Mouse (Mus musculus): ENCODE data around the gene Fzr1. TPM values are rescaled to one million over a fixed set of nuclear protein-coding genes. Genes with fewer than 3 reads are reported as not detected.

The Fzr1 gene
- polyA plus RNA-seq, 1 experiment: 47.8 TPM

DNA sequence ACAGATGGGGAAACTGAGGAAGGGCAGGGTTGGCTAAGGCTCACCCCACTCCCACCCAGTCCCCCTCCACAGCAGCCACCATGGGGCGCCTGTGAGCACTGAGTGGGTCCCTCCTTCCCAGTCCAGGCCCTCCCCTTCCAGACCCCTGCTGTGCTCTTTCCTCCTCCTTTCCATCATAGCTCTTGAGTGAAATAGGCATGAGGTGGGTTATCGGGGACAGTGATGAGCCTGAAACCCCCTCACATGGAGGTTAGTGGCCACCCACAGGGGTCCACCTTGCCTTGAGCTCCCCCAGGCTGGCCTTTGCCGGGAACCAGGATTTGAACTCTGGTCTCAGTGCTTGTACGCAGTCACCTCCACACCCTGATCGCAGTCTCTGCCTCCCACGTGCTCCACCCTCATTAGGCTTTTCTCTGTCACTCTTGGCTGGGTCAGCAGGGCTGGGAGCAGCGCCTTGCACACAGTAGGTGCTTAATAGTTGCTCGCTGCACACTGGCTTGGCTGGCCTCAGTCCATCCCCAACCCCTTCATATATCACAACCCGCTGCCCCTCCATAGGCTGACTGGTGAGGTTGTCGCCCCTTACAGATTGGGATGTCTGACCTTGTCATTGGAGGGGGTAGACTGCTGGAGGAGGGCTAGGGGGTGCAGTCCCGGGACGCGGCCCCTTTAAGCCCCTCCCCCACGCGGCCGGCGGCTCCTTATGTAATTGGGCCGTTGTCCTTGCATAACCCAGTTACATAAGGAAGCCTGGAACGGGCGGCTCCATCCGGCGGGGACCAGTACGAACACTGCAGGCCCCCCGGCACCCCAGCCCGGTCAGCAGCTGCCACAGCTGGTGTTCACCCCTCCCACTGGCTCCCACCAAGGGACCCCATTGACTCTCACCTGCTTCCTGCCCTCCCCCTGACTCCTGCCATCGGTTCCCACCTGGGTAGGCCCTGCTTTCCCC lies 35.3 kb upstream of the Fzr1 start:
- Histone ChIP-seq H3K4me1 (ENCODE audit: control insufficient read depth, insufficient read depth, low read length) (peaks cover 39% of the 10 kb centered on the region), H3K27me3 (ENCODE audit: control insufficient read depth, insufficient read depth, low read length, poor library complexity, severe bottlenecking) (no peaks in the 10 kb centered on the region), H3K4me3 (ENCODE audit: low read depth, low read length) (peak overlapping the region; percentile 45), H3K9me3 (replicated peaks; ENCODE audit: control insufficient read depth, insufficient read depth, low read length, poor library complexity, severe bottlenecking) (no peaks in the 10 kb centered on the region), H3K36me3 (ENCODE audit: control insufficient read depth, insufficient read depth, low read length, poor library complexity, severe bottlenecking) (no peaks in the 10 kb centered on the region), H3K27ac (ENCODE audit: insufficient read depth, low read length) (peak overlapping the region; percentile 68; the same call in 1 of the 2 replicates), H3K9ac (ENCODE audit: low read depth, poor library complexity, severe bottlenecking) (0 out of 2 replicates have a peak overlapping the region, but pooled peaks have one; percentile 18)
- TF ChIP-seq POLR2A (IDR thresholded peaks at IDR 0.05; ENCODE audit: insufficient read depth, low read length): no peak
- no peak for TF ChIP-seq CTCF (IDR thresholded peaks at IDR 0.05; ENCODE audit: low read depth, low read length)
- TF ChIP-seq EP300 (IDR thresholded peaks at IDR 0.05; ENCODE audit: insufficient read depth, low read depth, low read length): no peak

DNA sequence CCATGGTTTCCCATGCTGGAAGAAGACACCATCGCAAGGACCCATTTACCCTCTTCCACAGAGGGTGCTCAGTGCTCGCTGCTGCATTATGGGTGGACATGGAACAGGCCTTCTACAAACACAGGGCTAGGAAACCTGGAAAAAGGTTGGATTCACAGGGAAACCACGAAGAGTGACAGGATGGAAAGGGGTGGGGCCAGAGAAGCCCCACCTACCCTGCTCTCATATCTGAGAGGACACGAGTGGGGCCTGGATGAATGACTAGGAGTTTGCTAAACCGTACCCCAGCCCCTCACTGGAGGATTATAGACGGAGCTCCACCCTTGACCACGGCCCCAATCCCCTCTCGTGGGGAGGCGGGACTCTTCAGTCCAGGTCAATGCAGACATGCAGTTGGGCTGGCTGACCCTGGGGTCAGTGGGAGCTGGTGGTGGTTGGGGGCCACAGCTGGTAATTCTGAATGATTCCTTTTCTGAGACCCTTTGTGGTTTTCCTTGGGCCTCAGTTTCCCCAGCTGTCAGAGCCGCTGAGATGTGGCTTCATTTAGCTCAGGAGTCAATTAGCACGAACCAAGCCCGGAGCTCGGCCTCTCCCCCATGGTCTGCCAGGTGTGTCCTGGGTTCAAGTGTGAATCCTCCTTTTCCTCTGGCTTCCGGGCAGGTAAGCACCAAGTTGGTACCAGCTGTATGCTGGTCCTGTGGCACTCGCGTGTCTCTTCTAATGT lies 34.4 kb upstream of the Fzr1 start:
- peaks cover 41% of the 10 kb centered on the region for H3K4me1 ChIP-seq (ENCODE audit: control insufficient read depth, insufficient read depth, low read length)
- H3K27me3 ChIP-seq (ENCODE audit: control insufficient read depth, insufficient read depth, low read length, poor library complexity, severe bottlenecking): no peaks in the 10 kb centered on the region
- no peak overlapping the region for H3K4me3 ChIP-seq (ENCODE audit: low read depth, low read length)
- H3K9me3 ChIP-seq (replicated peaks; ENCODE audit: control insufficient read depth, insufficient read depth, low read length, poor library complexity, severe bottlenecking): no peaks in the 10 kb centered on the region
- no peak overlapping the region for H3K27ac ChIP-seq (ENCODE audit: insufficient read depth, low read length)
- no peak for TF ChIP-seq EP300 (IDR thresholded peaks at IDR 0.05; ENCODE audit: insufficient read depth, low read depth, low read length)
- no peak for TF ChIP-seq POLR2A (IDR thresholded peaks at IDR 0.05; ENCODE audit: insufficient read depth, low read length)
- no peak for TF ChIP-seq CTCF (IDR thresholded peaks at IDR 0.05; ENCODE audit: low read depth, low read length)
- H3K36me3 ChIP-seq (ENCODE audit: control insufficient read depth, insufficient read depth, low read length, poor library complexity, severe bottlenecking): no peaks in the 10 kb centered on the region
- H3K9ac ChIP-seq (ENCODE audit: low read depth, poor library complexity, severe bottlenecking): no peak overlapping the region

GRCm38 (mm10) chr10:81411471-81412400 lies 33.4 kb upstream of the Fzr1 start:
- Histone ChIP-seq H3K4me3 (ENCODE audit: low read depth, low read length) (no peak overlapping the region), H3K36me3 (ENCODE audit: control insufficient read depth, insufficient read depth, low read length, poor library complexity, severe bottlenecking) (no peaks in the 10 kb centered on the region), H3K27ac (ENCODE audit: insufficient read depth, low read length) (no peak overlapping the region), H3K4me1 (ENCODE audit: control insufficient read depth, insufficient read depth, low read length) (peaks cover 39% of the 10 kb centered on the region), H3K9ac (ENCODE audit: low read depth, poor library complexity, severe bottlenecking) (no peak overlapping the region), H3K27me3 (ENCODE audit: control insufficient read depth, insufficient read depth, low read length, poor library complexity, severe bottlenecking) (no peaks in the 10 kb centered on the region), H3K9me3 (replicated peaks; ENCODE audit: control insufficient read depth, insufficient read depth, low read length, poor library complexity, severe bottlenecking) (no peaks in the 10 kb centered on the region)
- TF ChIP-seq POLR2A (IDR thresholded peaks at IDR 0.05; ENCODE audit: insufficient read depth, low read length) (no peak), CTCF (IDR thresholded peaks at IDR 0.05; ENCODE audit: low read depth, low read length) (no peak), EP300 (IDR thresholded peaks at IDR 0.05; ENCODE audit: insufficient read depth, low read depth, low read length) (no peak)

GRCm38 (mm10) chr10:81410981-81411380 lies 32.7 kb upstream of the Fzr1 start:
- H3K4me1 ChIP-seq (ENCODE audit: control insufficient read depth, insufficient read depth, low read length): peaks cover 39% of the 10 kb centered on the region
- no peaks in the 10 kb centered on the region for H3K9me3 ChIP-seq (replicated peaks; ENCODE audit: control insufficient read depth, insufficient read depth, low read length, poor library complexity, severe bottlenecking)
- H3K4me3 ChIP-seq (ENCODE audit: low read depth, low read length): no peak overlapping the region
- no peaks in the 10 kb centered on the region for H3K36me3 ChIP-seq (ENCODE audit: control insufficient read depth, insufficient read depth, low read length, poor library complexity, severe bottlenecking)
- no peak for TF ChIP-seq EP300 (IDR thresholded peaks at IDR 0.05; ENCODE audit: insufficient read depth, low read depth, low read length)
- TF ChIP-seq POLR2A (IDR thresholded peaks at IDR 0.05; ENCODE audit: insufficient read depth, low read length): no peak
- no peak for TF ChIP-seq CTCF (IDR thresholded peaks at IDR 0.05; ENCODE audit: low read depth, low read length)
- no peak overlapping the region for H3K9ac ChIP-seq (ENCODE audit: low read depth, poor library complexity, severe bottlenecking)
- no peaks in the 10 kb centered on the region for H3K27me3 ChIP-seq (ENCODE audit: control insufficient read depth, insufficient read depth, low read length, poor library complexity, severe bottlenecking)
- no peak overlapping the region for H3K27ac ChIP-seq (ENCODE audit: insufficient read depth, low read length)

DNA sequence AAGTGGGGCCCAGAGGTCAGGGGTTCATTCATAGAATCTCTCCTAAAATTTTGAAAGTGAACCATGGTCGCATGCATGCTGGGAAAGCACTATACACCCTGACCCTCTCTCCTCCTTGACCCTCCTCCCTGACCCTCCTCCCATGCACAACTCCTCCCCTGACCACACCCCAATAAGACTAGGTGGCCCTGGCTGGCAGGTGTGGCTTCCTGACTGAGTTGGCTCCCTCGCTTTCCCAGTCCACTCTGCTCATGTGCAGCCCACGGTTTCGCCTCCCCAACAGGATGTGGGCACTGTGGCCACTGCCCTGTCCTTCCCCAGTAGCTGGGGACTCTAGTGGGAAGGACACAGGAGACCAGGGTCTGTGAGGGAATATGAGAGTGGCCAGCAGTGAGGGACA lies 32.0 kb upstream of the Fzr1 start:
- Histone ChIP-seq H3K27ac (ENCODE audit: insufficient read depth, low read length) (0 out of 2 replicates have a peak overlapping the region, but pooled peaks have one; percentile 24), H3K4me1 (ENCODE audit: control insufficient read depth, insufficient read depth, low read length) (peaks cover 33% of the 10 kb centered on the region), H3K4me3 (ENCODE audit: low read depth, low read length) (no peak overlapping the region), H3K9me3 (replicated peaks; ENCODE audit: control insufficient read depth, insufficient read depth, low read length, poor library complexity, severe bottlenecking) (no peaks in the 10 kb centered on the region), H3K27me3 (ENCODE audit: control insufficient read depth, insufficient read depth, low read length, poor library complexity, severe bottlenecking) (no peaks in the 10 kb centered on the region), H3K9ac (ENCODE audit: low read depth, poor library complexity, severe bottlenecking) (no peak overlapping the region), H3K36me3 (ENCODE audit: control insufficient read depth, insufficient read depth, low read length, poor library complexity, severe bottlenecking) (no peaks in the 10 kb centered on the region)
- TF ChIP-seq CTCF (IDR thresholded peaks at IDR 0.05; ENCODE audit: low read depth, low read length): no peak
- TF ChIP-seq EP300 (IDR thresholded peaks at IDR 0.05; ENCODE audit: insufficient read depth, low read depth, low read length): no peak
- no peak for TF ChIP-seq POLR2A (IDR thresholded peaks at IDR 0.05; ENCODE audit: insufficient read depth, low read length)
